Mouse (Mus musculus) macrophage (primary cell): ENCODE measurements at regions not wholly inside any gene's neighbourhood (a gene's known extent, or its start where the extent isn't known, plus 50 kb on each side); places are given as distances from the start of the nearest gene placed in this dataset.

Experiments used
- H3K27ac ChIP-seq: fragments of 350-480 bp; formaldehyde crosslinking; 2 replicates; pipeline ENCODE4 v1.9.0; 2021
- H3K36me3 ChIP-seq: fragments of 350-480 bp; formaldehyde crosslinking; 2 replicates; pipeline ENCODE4 v1.9.0; 2021; ENCODE audit errors: inconsistent target
- H3K4me3 ChIP-seq: fragments of 350-480 bp; formaldehyde crosslinking; 2 replicates; pipeline ENCODE4 v1.9.0; 2021; ENCODE audit errors: inconsistent target
- H3K79me2 ChIP-seq: fragments of 350-480 bp; formaldehyde crosslinking; 2 replicates; pipeline ENCODE4 v1.9.0; 2021; ENCODE audit errors: inconsistent target
- WGBS: methylation state at CpG from one replicate; pipeline ENCODE4 v1.1.7; 2026; ENCODE audit warnings: inconsistent platforms; ENCODE audit not compliant: missing documents; 5-methylcytosine and 5-hydroxymethylcytosine counted together

- Histone ChIP-seq H3K79me2 (no peaks in the 10 kb centered on the region), H3K4me3 (no peak overlapping the region), H3K36me3 (no peaks in the 10 kb centered on the region), H3K27ac (no peak overlapping the region)
- 78% methylated on average over 6 of the region's 6 CpGs for WGBS
Measured at GRCm38 (mm10) chr6:88989617-88990299, 87.7 kb downstream of the Tpra1 start.

- Histone ChIP-seq H3K27ac (no peak overlapping the region), H3K36me3 (no peaks in the 10 kb centered on the region), H3K4me3 (no peak overlapping the region), H3K79me2 (no peaks in the 10 kb centered on the region)
- 29% methylated on average over 1 of the region's 1 CpGs for WGBS
Measured at GRCm38 (mm10) chr6:88990300-88990685, 88.2 kb downstream of the Tpra1 start.

GRCm38 (mm10) chr6:88995077-88995476 lies 93.0 kb downstream of the Tpra1 start:
- WGBS: 86% methylated on average over 3 of the region's 3 CpGs
- Histone ChIP-seq H3K27ac (no peak overlapping the region), H3K4me3 (no peak overlapping the region), H3K79me2 (no peaks in the 10 kb centered on the region), H3K36me3 (no peaks in the 10 kb centered on the region)

GRCm38 (mm10) chr6:88998927-88999722 lies 97.1 kb downstream of the Tpra1 start:
- peak overlapping the region; percentile 59 for H3K27ac ChIP-seq
- H3K4me3 ChIP-seq: no peak overlapping the region
- H3K36me3 ChIP-seq: no peaks in the 10 kb centered on the region
- 82% methylated on average over 2 of the region's 3 CpGs for WGBS
- no peaks in the 10 kb centered on the region for H3K79me2 ChIP-seq

- 51% methylated on average over 14 of the region's 14 CpGs for WGBS
- H3K4me3 ChIP-seq: no peak overlapping the region
- H3K36me3 ChIP-seq: no peaks in the 10 kb centered on the region
- H3K79me2 ChIP-seq: no peaks in the 10 kb centered on the region
- peak overlapping the region; percentile 59 for H3K27ac ChIP-seq
Measured at GRCm38 (mm10) chr6:89000359-89000758, 98.3 kb downstream of the Tpra1 start.

- no peaks in the 10 kb centered on the region for H3K79me2 ChIP-seq
- no peak overlapping the region for H3K4me3 ChIP-seq
- no peaks in the 10 kb centered on the region for H3K36me3 ChIP-seq
- WGBS: 34% methylated on average over 4 of the region's 6 CpGs
- peak overlapping the region; percentile 28 for H3K27ac ChIP-seq
Measured at GRCm38 (mm10) chr6:89003197-89003923, 101.3 kb downstream of the Tpra1 start.

GRCm38 (mm10) chr6:89005094-89005493 lies 103.0 kb downstream of the Tpra1 start:
- no peak overlapping the region for H3K4me3 ChIP-seq
- no peak overlapping the region for H3K27ac ChIP-seq
- 67% methylated on average over 4 of the region's 4 CpGs for WGBS
- H3K36me3 ChIP-seq: no peaks in the 10 kb centered on the region
- no peaks in the 10 kb centered on the region for H3K79me2 ChIP-seq

- 55% methylated on average over 17 of the region's 17 CpGs for WGBS
Measured at GRCm38 (mm10) chr6:89006997-89007396, 104.9 kb downstream of the Tpra1 start.

GRCm38 (mm10) chr6:89007516-89007915 lies 105.5 kb downstream of the Tpra1 start:
- H3K27ac ChIP-seq: no peak overlapping the region
- H3K36me3 ChIP-seq: no peaks in the 10 kb centered on the region
- H3K4me3 ChIP-seq: no peak overlapping the region
- H3K79me2 ChIP-seq: no peaks in the 10 kb centered on the region
- WGBS: 49% methylated on average over 2 of the region's 2 CpGs

More at GRCm38 (mm10) chr6:89006997-89007396, 104.9 kb downstream of the Tpra1 start:
- Histone ChIP-seq H3K79me2 (no peaks in the 10 kb centered on the region), H3K36me3 (no peaks in the 10 kb centered on the region), H3K27ac (no peak overlapping the region), H3K4me3 (no peak overlapping the region)

GRCm38 (mm10) chr6:89008614-89009171 lies 106.6 kb downstream of the Tpra1 start:
- H3K27ac ChIP-seq: no peak overlapping the region
- H3K79me2 ChIP-seq: no peaks in the 10 kb centered on the region
- no peak overlapping the region for H3K4me3 ChIP-seq
- WGBS: 11% methylated on average over 18 of the region's 18 CpGs
- no peaks in the 10 kb centered on the region for H3K36me3 ChIP-seq

- 81% methylated on average over 12 of the region's 12 CpGs for WGBS
- Histone ChIP-seq H3K79me2 (no peaks in the 10 kb centered on the region), H3K4me3 (no peak overlapping the region), H3K27ac (no peak overlapping the region), H3K36me3 (no peaks in the 10 kb centered on the region)
Measured at GRCm38 (mm10) chr6:89012998-89013689, 111.1 kb downstream of the Tpra1 start.

GRCm38 (mm10) chr6:89013690-89014061 lies 111.6 kb downstream of the Tpra1 start:
- H3K79me2 ChIP-seq: no peaks in the 10 kb centered on the region
- WGBS: 78% methylated on average over 7 of the region's 8 CpGs

GRCm38 (mm10) chr6:89024101-89024650 lies 122.1 kb downstream of the Tpra1 start:
- 67% methylated on average over 11 of the region's 11 CpGs for WGBS

More at GRCm38 (mm10) chr6:89013690-89014061, 111.6 kb downstream of the Tpra1 start:
- no peak overlapping the region for H3K4me3 ChIP-seq
- no peaks in the 10 kb centered on the region for H3K36me3 ChIP-seq
- H3K27ac ChIP-seq: no peak overlapping the region

More at GRCm38 (mm10) chr6:89024101-89024650, 122.1 kb downstream of the Tpra1 start:
- Histone ChIP-seq H3K4me3 (no peak overlapping the region), H3K27ac (no peak overlapping the region), H3K36me3 (no peaks in the 10 kb centered on the region), H3K79me2 (no peaks in the 10 kb centered on the region)
